Mouse (Mus musculus): ENCODE results near the gene Enox1. TPM values are rescaled to one million over a fixed set of nuclear protein-coding genes. Genes with fewer than 3 reads are reported as not detected.

Enox1 gene
- polyA plus RNA-seq, 1 experiment from 2014 or later = 37.1 TPM

DNA sequence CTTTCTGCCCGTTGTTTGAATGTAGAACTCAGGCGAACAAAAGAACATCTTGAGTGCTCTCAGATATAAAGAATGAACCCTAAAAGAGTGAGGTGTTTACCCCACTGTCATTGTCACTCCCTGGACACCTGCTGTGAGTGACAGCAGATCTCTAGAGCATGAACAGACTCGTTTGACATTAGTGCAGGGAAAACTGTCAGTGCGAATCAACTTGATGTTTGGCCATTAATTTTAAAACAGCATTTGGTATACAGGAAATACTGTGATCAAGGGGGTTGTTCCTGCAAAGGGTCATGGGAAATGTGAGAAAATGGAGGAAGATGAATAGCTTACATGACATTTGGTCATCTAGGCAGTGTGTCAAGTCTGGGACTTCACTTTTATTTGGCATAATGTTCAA lies 101.6 kb downstream of the Enox1 start:
- Histone ChIP-seq H3K27ac (no peak overlapping the region), H3K9me3 (no peaks in the 10 kb centered on the region), H3K27me3 (replicated peaks) (no peaks in the 10 kb centered on the region), H3K4me1 (no peaks in the 10 kb centered on the region), H3K4me3 (no peak overlapping the region), H3K36me3 (no peaks in the 10 kb centered on the region), H3K4me2 (replicated peaks) (no peak overlapping the region), H3K9ac (no peak overlapping the region)
- WGBS = 58% methylated on average over 4 of the region's 4 CpGs
- no peak for ATAC-seq (ENCODE audit: low FRiP score, low read depth)

GRCm38 (mm10) chr14:77259686-77260085 lies 103.1 kb downstream of the Enox1 start:
- WGBS = 87% methylated on average over 5 of the region's 5 CpGs
- H3K27me3 ChIP-seq (replicated peaks) = no peaks in the 10 kb centered on the region
- no peak overlapping the region for H3K4me3 ChIP-seq
- no peak for ATAC-seq (ENCODE audit: low FRiP score, low read depth)
- no peaks in the 10 kb centered on the region for H3K9me3 ChIP-seq
- H3K9ac ChIP-seq = no peak overlapping the region
- no peaks in the 10 kb centered on the region for H3K36me3 ChIP-seq
- no peak overlapping the region for H3K27ac ChIP-seq
- no peaks in the 10 kb centered on the region for H3K4me1 ChIP-seq
- no peak overlapping the region for H3K4me2 ChIP-seq (replicated peaks)

- no peaks in the 10 kb centered on the region for H3K36me3 ChIP-seq
- 69% methylated on average over 4 of the region's 4 CpGs for WGBS
- H3K9me3 ChIP-seq = no peaks in the 10 kb centered on the region
- H3K27me3 ChIP-seq (replicated peaks) = no peaks in the 10 kb centered on the region
- H3K4me1 ChIP-seq = no peaks in the 10 kb centered on the region
- no peak for ATAC-seq (ENCODE audit: low FRiP score, low read depth)
- no peak overlapping the region for H3K4me2 ChIP-seq (replicated peaks)
- no peak overlapping the region for H3K9ac ChIP-seq
- no peak overlapping the region for H3K4me3 ChIP-seq
- no peak overlapping the region for H3K27ac ChIP-seq
Measured at GRCm38 (mm10) chr14:77260107-77260506, 103.5 kb downstream of the Enox1 start.

DNA sequence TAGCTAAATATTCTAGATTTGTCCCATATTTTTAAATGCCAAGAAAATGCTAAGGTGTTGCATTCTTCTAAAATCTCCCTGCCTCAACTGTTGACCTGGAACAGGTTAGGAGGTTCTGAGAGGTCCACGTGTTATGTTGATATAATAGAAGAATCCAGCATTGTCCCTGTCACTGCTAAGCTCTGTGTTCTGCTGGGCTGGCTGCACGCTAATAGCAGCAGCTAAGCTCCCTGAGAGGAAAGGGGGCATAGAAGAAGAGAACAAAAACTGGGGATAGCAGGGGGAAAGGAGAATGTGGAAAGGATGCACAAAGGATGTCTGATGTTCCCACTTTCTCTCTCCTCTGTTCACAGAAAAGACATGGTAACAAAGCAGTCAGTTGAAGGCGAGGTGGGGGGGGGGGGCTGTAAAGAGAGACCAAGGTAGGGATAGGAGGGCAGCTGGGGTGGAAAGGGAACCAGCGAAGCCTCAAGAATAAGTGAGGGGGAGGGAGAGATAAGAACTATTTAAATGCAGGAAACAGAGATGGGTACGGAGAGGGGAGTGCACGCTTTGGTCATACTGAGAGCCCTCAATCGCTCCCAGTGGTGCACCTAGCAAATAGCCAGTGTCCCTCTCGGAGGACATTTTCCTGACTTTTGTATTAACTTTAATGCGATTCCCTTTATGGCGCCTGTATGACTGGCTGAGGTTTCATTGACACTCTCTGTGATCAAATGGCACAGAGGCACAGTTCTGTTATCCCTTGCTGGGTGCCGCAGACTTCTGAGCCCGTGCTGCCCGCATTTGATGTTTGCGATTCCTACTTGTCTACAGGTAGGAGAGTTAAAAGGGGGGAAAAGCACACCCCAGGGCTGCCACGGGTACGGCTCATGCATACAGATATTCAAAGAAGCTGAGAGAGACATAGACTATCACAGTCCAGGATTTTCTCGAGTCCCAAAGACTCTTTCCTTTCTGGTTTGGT lies 110.5 kb downstream of the Enox1 start:
- Histone ChIP-seq H3K27ac (no peak overlapping the region), H3K36me3 (no peaks in the 10 kb centered on the region), H3K4me2 (replicated peaks) (no peak overlapping the region), H3K27me3 (replicated peaks) (no peaks in the 10 kb centered on the region), H3K4me1 (no peaks in the 10 kb centered on the region), H3K4me3 (no peak overlapping the region), H3K9ac (no peak overlapping the region), H3K9me3 (no peaks in the 10 kb centered on the region)
- no peak for ATAC-seq (ENCODE audit: low FRiP score, low read depth)
- WGBS = 74% methylated on average over 17 of the region's 17 CpGs

DNA sequence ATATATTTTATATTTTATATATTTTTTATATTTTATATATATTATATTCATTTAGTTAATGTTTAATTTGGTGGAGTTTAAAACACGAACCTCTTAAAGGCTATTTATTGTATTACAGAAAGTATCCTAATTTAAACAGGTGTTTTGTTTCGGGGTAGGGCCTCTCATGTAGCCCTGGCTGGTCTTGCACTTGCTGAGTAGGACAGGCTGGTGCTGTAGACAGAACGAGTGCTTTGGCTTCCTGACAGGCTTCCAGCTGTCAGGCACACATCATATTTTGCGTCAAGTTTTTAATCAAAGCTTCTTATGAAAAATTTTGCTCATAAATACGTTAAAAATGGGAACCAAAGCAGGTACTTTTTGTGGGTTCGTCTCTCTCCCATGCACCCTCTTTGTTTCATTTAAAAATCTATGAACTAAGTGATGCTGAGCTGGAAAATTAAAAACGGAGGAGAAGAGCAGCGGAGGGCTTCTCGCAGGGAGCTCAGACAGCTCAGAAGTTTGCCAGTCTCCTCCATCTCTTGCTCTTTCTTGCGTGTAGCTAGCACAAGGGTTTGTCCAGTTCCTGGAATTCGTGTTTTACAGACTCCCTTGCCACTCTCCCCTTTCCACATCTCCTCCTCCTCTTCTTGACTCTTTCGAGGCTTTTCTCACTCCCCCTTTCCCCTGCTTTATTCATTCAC lies 115.8 kb downstream of the Enox1 start:
- 67% methylated on average over 12 of the region's 12 CpGs for whole genome bisulfite sequencing
- ATAC-seq (ENCODE audit: low FRiP score, low read depth) = no peak
- H3K27ac ChIP-seq = peak overlapping the region; percentile 6; the same call in 1 of the 2 replicates

DNA sequence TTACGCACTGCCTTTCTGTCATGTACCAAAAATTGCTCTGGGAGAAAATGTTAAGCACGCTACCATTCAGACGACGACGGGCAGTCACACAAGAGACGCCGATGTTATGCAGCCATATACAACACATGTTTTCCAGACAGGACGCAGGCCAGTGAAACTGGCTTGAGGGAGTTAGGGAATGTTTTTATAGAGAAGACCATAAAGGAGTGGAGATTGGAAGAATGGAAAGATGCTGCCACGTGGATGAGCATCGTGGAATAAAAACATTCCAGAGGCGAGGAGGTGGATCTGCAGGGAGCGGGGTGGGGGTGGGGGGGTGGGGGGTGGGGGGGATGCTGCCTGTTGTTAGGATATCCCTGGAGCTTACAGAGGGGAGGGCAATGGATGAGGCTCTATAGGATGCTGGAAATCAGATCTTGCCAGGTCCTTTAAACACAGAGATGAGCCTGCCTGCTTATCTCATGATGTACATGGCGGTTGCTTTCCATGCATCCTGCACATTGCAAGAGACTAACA lies 116.4 kb downstream of the Enox1 start:
- no peaks in the 10 kb centered on the region for H3K36me3 ChIP-seq

More for the DNA sequence above, 115.8 kb downstream of the Enox1 start:
- H3K36me3 ChIP-seq = no peaks in the 10 kb centered on the region
- no peak overlapping the region; the same call in 1 of the 2 replicates for H3K4me2 ChIP-seq (replicated peaks)
- H3K4me1 ChIP-seq = peaks cover 14% of the 10 kb centered on the region
- H3K27me3 ChIP-seq (replicated peaks) = no peaks in the 10 kb centered on the region
- H3K4me3 ChIP-seq = no peak overlapping the region
- no peak overlapping the region for H3K9ac ChIP-seq
- no peaks in the 10 kb centered on the region for H3K9me3 ChIP-seq

GRCm38 (mm10) chr14:77273721-77274120 lies 117.2 kb downstream of the Enox1 start:
- 55% methylated on average over 6 of the region's 6 CpGs for WGBS

More for the DNA sequence above, 116.4 kb downstream of the Enox1 start:
- 51% methylated on average over 13 of the region's 13 CpGs for WGBS
- Histone ChIP-seq H3K4me1 (peaks cover 14% of the 10 kb centered on the region), H3K4me2 (replicated peaks) (no peak overlapping the region; the same call in 1 of the 2 replicates), H3K4me3 (no peak overlapping the region), H3K27ac (peak overlapping the region; percentile 6; the same call in 1 of the 2 replicates), H3K9me3 (no peaks in the 10 kb centered on the region), H3K27me3 (replicated peaks) (no peaks in the 10 kb centered on the region), H3K9ac (no peak overlapping the region)
- no peak for ATAC-seq (ENCODE audit: low FRiP score, low read depth)

GRCm38 (mm10) chr14:77275607-77276006 lies 119.0 kb downstream of the Enox1 start:
- Histone ChIP-seq H3K27me3 (replicated peaks) (no peaks in the 10 kb centered on the region), H3K9me3 (no peaks in the 10 kb centered on the region), H3K9ac (no peak overlapping the region), H3K36me3 (no peaks in the 10 kb centered on the region), H3K4me1 (peaks cover 14% of the 10 kb centered on the region), H3K4me2 (replicated peaks) (no peak overlapping the region), H3K27ac (no peak overlapping the region), H3K4me3 (no peak overlapping the region)
- WGBS = 96% methylated on average over 6 of the region's 6 CpGs
- ATAC-seq (ENCODE audit: low FRiP score, low read depth) = no peak

More at GRCm38 (mm10) chr14:77273721-77274120, 117.2 kb downstream of the Enox1 start:
- no peak overlapping the region for H3K4me2 ChIP-seq (replicated peaks)
- H3K27ac ChIP-seq = no peak overlapping the region
- H3K27me3 ChIP-seq (replicated peaks) = no peaks in the 10 kb centered on the region
- no peaks in the 10 kb centered on the region for H3K36me3 ChIP-seq
- H3K4me1 ChIP-seq = peaks cover 14% of the 10 kb centered on the region
- H3K9me3 ChIP-seq = no peaks in the 10 kb centered on the region
- H3K4me3 ChIP-seq = no peak overlapping the region
- no peak overlapping the region for H3K9ac ChIP-seq
- peak; percentile 37; the same call in 1 of the 2 replicates for ATAC-seq (ENCODE audit: low FRiP score, low read depth)

DNA sequence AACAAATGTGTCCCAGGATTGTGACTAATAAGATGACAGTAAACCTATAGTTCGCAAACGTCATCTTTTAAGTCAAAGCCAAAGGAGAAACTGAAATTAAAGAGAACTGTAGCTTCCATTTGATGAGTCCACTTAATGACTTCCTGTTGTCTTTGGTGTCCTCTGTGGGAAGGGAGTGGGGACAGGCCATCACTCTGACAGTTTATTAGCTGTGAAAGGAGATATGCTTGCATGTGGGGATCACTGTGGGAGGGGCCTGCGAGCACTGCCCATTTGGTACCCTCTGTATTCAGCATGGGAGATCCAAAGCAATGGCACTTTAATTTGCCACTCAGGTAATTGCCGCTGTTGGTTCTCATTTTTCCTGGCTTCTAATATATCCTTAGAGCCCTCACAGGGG lies 122.6 kb downstream of the Enox1 start:
- H3K4me3 ChIP-seq = no peak overlapping the region
- no peak overlapping the region for H3K27ac ChIP-seq
- no peaks in the 10 kb centered on the region for H3K9me3 ChIP-seq
- no peak for ATAC-seq (ENCODE audit: low FRiP score, low read depth)
- 80% methylated on average over 4 of the region's 4 CpGs for WGBS
- no peaks in the 10 kb centered on the region for H3K4me1 ChIP-seq
- no peak overlapping the region for H3K9ac ChIP-seq
- no peak overlapping the region for H3K4me2 ChIP-seq (replicated peaks)
- no peaks in the 10 kb centered on the region for H3K27me3 ChIP-seq (replicated peaks)
- no peaks in the 10 kb centered on the region for H3K36me3 ChIP-seq

- no peaks in the 10 kb centered on the region for H3K36me3 ChIP-seq
- no peak overlapping the region for H3K27ac ChIP-seq
- H3K4me3 ChIP-seq = no peak overlapping the region
- no peak overlapping the region for H3K4me2 ChIP-seq (replicated peaks)
- H3K9ac ChIP-seq = no peak overlapping the region
- no peaks in the 10 kb centered on the region for H3K4me1 ChIP-seq
- ATAC-seq (ENCODE audit: low FRiP score, low read depth) = no peak
- WGBS = 83% methylated on average over 2 of the region's 2 CpGs
- H3K9me3 ChIP-seq = no peaks in the 10 kb centered on the region
- no peaks in the 10 kb centered on the region for H3K27me3 ChIP-seq (replicated peaks)
Measured at GRCm38 (mm10) chr14:77280454-77280853, 123.9 kb downstream of the Enox1 start.

DNA sequence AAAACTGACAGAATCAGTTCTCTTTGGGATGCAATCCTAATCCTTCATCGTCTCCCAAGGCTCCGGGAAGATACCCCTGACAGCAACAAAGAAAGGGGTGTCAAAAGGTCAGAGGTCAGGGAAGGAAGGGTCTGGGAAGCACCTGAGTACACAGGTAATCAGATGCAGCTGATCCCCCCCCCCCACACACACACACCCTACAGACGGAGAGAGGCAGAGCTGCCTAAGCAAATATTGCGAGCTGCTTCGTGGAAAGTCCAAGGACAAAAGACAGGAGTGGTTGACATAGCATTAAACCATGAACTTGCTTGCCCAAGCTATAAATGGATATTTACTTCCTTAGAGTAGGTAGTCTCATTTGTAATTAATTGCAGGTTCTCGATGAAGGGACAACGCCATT lies 124.3 kb downstream of the Enox1 start:
- no peak for ATAC-seq (ENCODE audit: low FRiP score, low read depth)
- Histone ChIP-seq H3K4me2 (replicated peaks) (no peak overlapping the region), H3K9me3 (no peaks in the 10 kb centered on the region), H3K36me3 (no peaks in the 10 kb centered on the region), H3K27ac (no peak overlapping the region), H3K4me1 (no peaks in the 10 kb centered on the region), H3K27me3 (replicated peaks) (no peaks in the 10 kb centered on the region), H3K4me3 (no peak overlapping the region), H3K9ac (no peak overlapping the region)
- WGBS = 82% methylated on average over 7 of the region's 7 CpGs

GRCm38 (mm10) chr14:77283939-77284338 lies 127.4 kb downstream of the Enox1 start:
- no peak overlapping the region for H3K4me3 ChIP-seq
- ATAC-seq (ENCODE audit: low FRiP score, low read depth) = no peak
- 75% methylated on average over 4 of the region's 4 CpGs for WGBS
- no peaks in the 10 kb centered on the region; the same call in 1 of the 2 replicates for H3K4me1 ChIP-seq
- no peaks in the 10 kb centered on the region for H3K36me3 ChIP-seq
- no peak overlapping the region for H3K27ac ChIP-seq
- no peaks in the 10 kb centered on the region for H3K27me3 ChIP-seq (replicated peaks)
- no peak overlapping the region for H3K4me2 ChIP-seq (replicated peaks)
- no peaks in the 10 kb centered on the region for H3K9me3 ChIP-seq
- no peak overlapping the region for H3K9ac ChIP-seq

Data from neural tube, embryonic 12.5 days (tissue).